Mouse (Mus musculus) lung, embryonic 15.5 days (tissue): Measurements from ENCODE around the gene Epop. TPM values are rescaled to one million over a fixed set of nuclear protein-coding genes. Genes with fewer than 3 reads are reported as not detected.

ENCODE experiments used
- ATAC-seq: fragments of 200-750 bp; cut with Nextera tagmentation; 2 replicates; pipeline ENCODE4 v1.8.0; 2017; ENCODE audit warnings: moderate number of reproducible peaks, borderline replicate concordance; ENCODE audit not compliant: low FRiP score, low TSS enrichment; ENCODE audit errors: extremely low read depth
- H3K27ac ChIP-seq: fragments of 300-500 bp; sonication (generic); 2 replicates; pipeline ENCODE4 v1.5.1; 2015; ENCODE audit warnings: moderate library complexity, mild to moderate bottlenecking, inconsistent platforms
- H3K27me3 ChIP-seq: fragments of 300-500 bp; sonication (generic); 2 replicates; pipeline ENCODE4 v1.6.1; 2015; ENCODE audit warnings: inconsistent platforms
- H3K36me3 ChIP-seq: fragments of 300-500 bp; sonication (generic); 2 replicates; pipeline ENCODE4 v1.6.1; 2015; ENCODE audit warnings: inconsistent platforms
- H3K4me1 ChIP-seq: fragments of 300-500 bp; sonication (generic); 2 replicates; pipeline ENCODE4 v1.6.1; 2015; ENCODE audit warnings: inconsistent platforms
- H3K4me2 ChIP-seq: fragments of 300-500 bp; sonication (generic); 2 replicates; pipeline ENCODE4 v1.6.1; 2015; ENCODE audit warnings: inconsistent platforms, mild to moderate bottlenecking, moderate library complexity
- H3K4me3 ChIP-seq: fragments of 300-500 bp; sonication (generic); 2 replicates; pipeline ENCODE4 v1.5.1; 2015; ENCODE audit warnings: mild to moderate bottlenecking, inconsistent platforms
- H3K9ac ChIP-seq: fragments of 300-500 bp; sonication (generic); 2 replicates; pipeline ENCODE4 v1.6.1; 2015; ENCODE audit warnings: inconsistent platforms
- H3K9me3 ChIP-seq: fragments of 300-500 bp; sonication (generic); 2 replicates; pipeline ENCODE4 v1.6.1; 2016; ENCODE audit warnings: inconsistent platforms
- WGBS: fragments of 180-500 bp; shearing (Covaris S2); methylation state at CpG from one replicate; pipeline ENCODE4 v1.1.7; 2015; 5-methylcytosine and 5-hydroxymethylcytosine counted together
- polyA plus RNA-seq: library from polyadenylated mRNA; unstranded; fragments of >200 nt; fragmentation: Nextera tagmentation; extraction: Ambion mirVana; gene quantifications from 2 replicates; pipeline ENCODE4 v1.2.1, GENCODE M21; 2015

Gene Epop
- polyA plus RNA-seq, 1 experiment from 2014 or later: 4.3 TPM

DNA sequence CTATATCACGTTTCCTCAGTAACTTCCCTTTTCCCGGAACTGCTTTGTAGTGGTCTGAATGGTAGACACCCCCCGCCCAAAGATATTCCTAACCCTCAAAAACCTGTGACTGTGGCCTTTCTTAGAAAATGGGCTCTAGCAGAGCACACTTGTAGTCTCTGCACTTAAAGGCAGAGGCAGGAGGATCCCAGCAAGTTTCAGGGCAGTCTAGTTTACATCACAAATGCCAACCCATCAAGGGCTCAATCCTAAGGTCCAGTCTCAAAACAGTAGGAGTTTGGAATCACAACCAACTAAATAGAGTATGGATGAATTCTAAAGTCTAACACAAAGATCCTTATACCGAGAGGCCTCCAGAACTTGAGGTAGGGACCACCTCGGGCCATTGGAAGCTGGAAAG lies 4.0 kb downstream of the Epop start:
- Histone ChIP-seq H3K27me3 (peaks cover 76% of the 10 kb centered on the region), H3K9me3 (no peaks in the 10 kb centered on the region)

DNA sequence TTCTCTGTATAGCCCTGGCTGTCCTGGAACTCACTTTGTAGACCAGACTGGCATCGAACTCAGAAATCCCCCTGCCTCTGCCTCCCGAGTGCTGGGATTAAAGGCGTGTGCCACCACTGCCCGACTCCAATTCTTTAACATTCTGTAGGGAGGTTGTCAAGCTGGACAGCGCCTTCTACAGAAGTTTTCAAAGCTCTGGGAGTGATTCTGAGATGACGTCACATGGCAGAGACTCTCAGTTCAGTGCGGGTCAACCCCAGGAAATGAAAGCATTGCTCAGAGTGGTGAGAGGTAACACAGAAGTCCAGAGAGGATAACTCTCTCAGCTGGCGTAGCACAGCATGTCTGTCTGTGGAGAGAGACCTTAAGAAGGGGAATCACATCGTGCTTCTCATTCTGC lies 6.3 kb downstream of the Epop start:
- no peak overlapping the region for H3K4me2 ChIP-seq
- peaks cover 58% of the 10 kb centered on the region for H3K27me3 ChIP-seq
- H3K4me1 ChIP-seq: peaks cover 18% of the 10 kb centered on the region
- 59% methylated on average over 9 of the region's 9 CpGs for WGBS
- H3K36me3 ChIP-seq: no peaks in the 10 kb centered on the region
- H3K27ac ChIP-seq: no peak overlapping the region
- no peak for ATAC-seq
- H3K9ac ChIP-seq: no peak overlapping the region
- no peak overlapping the region for H3K4me3 ChIP-seq
- H3K9me3 ChIP-seq: no peaks in the 10 kb centered on the region

More for the DNA sequence above, 4.0 kb downstream of the Epop start:
- Histone ChIP-seq H3K9ac (no peak overlapping the region), H3K4me1 (peaks cover 39% of the 10 kb centered on the region), H3K4me3 (no peak overlapping the region), H3K4me2 (no peak overlapping the region), H3K36me3 (no peaks in the 10 kb centered on the region), H3K27ac (no peak overlapping the region)
- WGBS: 80% methylated on average over 5 of the region's 5 CpGs
- no peak for ATAC-seq

DNA sequence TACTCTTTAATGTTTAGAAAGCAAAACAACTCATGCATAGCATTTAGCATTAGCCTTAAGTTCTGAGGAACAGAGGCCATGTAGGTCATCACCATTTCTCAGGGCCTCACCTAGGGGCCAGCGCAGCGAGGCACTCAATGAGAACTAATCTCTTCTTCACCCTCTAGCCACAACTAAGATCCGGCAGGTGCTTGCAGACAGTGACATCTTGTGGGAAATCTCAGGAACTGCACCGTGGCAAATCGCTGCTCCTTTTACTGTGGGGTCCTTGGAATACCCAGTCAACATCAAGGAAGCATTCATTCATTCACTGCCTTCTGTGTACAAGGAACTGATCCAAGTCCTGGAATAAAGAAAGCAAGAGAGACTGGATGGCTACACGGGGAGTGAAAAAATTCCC lies 7.1 kb downstream of the Epop start:
- Histone ChIP-seq H3K27me3 (peaks cover 57% of the 10 kb centered on the region), H3K4me3 (no peak overlapping the region), H3K27ac (no peak overlapping the region), H3K36me3 (no peaks in the 10 kb centered on the region), H3K4me1 (peaks cover 11% of the 10 kb centered on the region), H3K4me2 (no peak overlapping the region), H3K9me3 (no peaks in the 10 kb centered on the region), H3K9ac (no peak overlapping the region)
- WGBS: 0% methylated on average over 6 of the region's 6 CpGs
- ATAC-seq: no peak

DNA sequence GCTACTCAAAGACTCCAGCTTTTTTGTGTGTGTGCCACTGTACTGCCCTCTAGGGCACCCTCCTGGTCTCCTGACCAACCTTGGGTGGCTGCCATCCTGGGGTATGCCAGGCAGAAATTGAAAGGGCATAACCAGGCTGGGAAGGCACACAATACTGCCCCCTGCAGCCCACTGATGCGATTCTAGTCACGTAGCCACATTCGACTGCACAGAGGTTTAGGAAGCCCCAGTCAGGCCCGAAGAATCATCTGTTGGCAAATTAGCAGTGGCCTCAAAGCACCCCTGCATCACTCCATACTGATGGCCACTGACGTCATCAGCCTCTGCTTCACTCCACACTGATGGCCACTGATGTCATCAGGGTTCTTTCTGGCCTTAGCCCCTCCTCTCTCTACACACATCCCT lies 10.1 kb downstream of the Epop start:
- Histone ChIP-seq H3K9me3 (no peaks in the 10 kb centered on the region), H3K36me3 (no peaks in the 10 kb centered on the region), H3K27me3 (peaks cover 36% of the 10 kb centered on the region), H3K4me2 (no peak overlapping the region), H3K4me3 (no peak overlapping the region), H3K9ac (no peak overlapping the region), H3K27ac (no peak overlapping the region), H3K4me1 (no peaks in the 10 kb centered on the region)
- WGBS: 59% methylated on average over 5 of the region's 5 CpGs
- peak; percentile 52 for ATAC-seq

DNA sequence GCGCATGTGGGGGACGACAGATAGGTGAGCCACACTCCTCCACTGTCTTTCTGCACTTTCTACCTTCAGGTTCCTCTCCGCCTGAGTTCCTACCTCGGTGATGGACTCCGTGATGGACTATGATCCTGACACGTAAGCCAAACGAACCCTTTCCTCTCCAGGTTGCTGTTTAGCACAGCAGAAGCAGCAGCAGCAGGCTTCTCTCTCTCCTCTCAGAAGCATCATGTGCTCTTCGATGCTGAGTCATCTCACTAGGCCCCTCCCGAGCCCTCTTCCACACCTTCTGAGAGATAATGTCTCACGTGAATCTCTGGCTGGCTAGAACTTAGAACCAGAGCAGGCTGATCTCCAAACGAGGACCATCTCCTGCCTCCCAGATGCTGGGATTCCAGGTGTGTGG lies 11.1 kb downstream of the Epop start:
- H3K36me3 ChIP-seq: no peaks in the 10 kb centered on the region
- H3K4me2 ChIP-seq: no peak overlapping the region
- 27% methylated on average over 11 of the region's 11 CpGs for WGBS
- H3K9me3 ChIP-seq: no peaks in the 10 kb centered on the region
- H3K9ac ChIP-seq: no peak overlapping the region
- peaks cover 26% of the 10 kb centered on the region for H3K27me3 ChIP-seq
- no peak overlapping the region for H3K27ac ChIP-seq
- no peak for ATAC-seq
- H3K4me1 ChIP-seq: no peaks in the 10 kb centered on the region
- H3K4me3 ChIP-seq: no peak overlapping the region

DNA sequence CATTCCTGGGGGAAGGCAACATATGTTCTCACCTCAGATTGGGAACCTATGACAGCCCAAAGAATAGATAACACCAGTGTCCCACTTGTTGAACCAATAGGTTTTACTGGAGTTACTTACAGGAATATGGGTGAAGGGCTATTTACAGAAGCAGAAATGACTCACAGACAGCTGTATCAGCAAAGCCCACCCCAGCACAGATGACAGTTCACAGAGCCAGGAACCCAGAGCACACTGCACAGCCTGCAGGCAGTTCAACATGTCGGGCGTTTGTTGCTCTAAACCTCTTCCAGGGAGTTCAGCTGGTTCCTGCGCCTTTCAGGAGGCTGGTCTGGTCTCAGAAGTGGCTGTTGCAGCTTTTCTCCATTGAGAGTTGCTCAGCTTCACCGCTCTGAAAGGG lies 14.2 kb downstream of the Epop start:
- H3K9me3 ChIP-seq: no peaks in the 10 kb centered on the region
- no peak overlapping the region for H3K4me3 ChIP-seq
- H3K27ac ChIP-seq: no peak overlapping the region
- H3K9ac ChIP-seq: no peak overlapping the region
- no peaks in the 10 kb centered on the region for H3K4me1 ChIP-seq
- H3K27me3 ChIP-seq: peaks cover 20% of the 10 kb centered on the region
- ATAC-seq: no peak
- H3K36me3 ChIP-seq: no peaks in the 10 kb centered on the region
- no peak overlapping the region for H3K4me2 ChIP-seq
- 80% methylated on average over 4 of the region's 4 CpGs for WGBS

DNA sequence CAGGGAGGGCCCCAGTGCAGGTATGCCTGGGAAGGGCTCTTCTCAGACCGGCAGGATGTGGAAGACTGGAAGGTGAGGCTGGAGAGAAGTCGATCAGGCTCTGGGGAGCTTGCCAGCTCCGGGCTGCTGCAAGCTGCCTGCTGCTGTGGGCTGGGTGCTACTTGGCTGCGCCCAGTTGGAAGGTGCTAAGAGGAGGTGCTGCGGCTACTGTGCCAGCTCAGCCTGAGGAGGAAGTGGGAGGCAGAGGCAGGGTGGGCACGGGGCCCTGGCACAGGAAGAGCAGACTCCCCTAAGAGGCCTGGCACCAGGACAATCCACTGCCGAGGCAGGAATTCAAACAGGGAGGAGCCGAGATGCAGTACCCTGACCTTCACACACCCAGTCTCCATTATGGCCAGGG lies 18.4 kb downstream of the Epop start:
- H3K4me3 ChIP-seq: no peak overlapping the region
- no peaks in the 10 kb centered on the region for H3K9me3 ChIP-seq
- H3K36me3 ChIP-seq: no peaks in the 10 kb centered on the region
- no peaks in the 10 kb centered on the region for H3K4me1 ChIP-seq
- no peak overlapping the region for H3K9ac ChIP-seq
- no peak overlapping the region for H3K4me2 ChIP-seq
- no peak overlapping the region for H3K27ac ChIP-seq
- H3K27me3 ChIP-seq: peaks cover 10% of the 10 kb centered on the region; the same call in 1 of the 2 replicates
- 54% methylated on average over 8 of the region's 8 CpGs for WGBS
- ATAC-seq: no peak

DNA sequence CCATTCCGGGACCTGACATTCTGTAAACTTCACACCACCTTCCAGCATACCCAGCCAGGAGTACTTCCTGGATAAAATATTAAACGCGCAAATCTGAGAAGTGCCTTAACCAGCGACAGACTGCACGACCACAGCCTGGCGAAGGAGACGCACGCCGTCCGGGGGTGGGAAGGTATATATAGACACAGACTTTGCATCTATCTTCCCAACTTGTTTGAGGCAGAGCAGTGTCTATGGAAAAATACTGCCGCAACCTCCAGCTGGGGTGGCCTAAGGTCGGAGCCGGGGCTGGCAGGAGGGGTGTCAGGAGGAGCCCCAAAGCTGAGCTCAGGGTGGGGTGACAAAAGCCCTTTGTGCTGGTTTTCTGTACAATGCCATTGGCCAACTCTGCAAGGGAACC lies 19.8 kb downstream of the Epop start:
- Histone ChIP-seq H3K4me1 (no peaks in the 10 kb centered on the region), H3K36me3 (no peaks in the 10 kb centered on the region), H3K27me3 (peaks cover 10% of the 10 kb centered on the region; the same call in 1 of the 2 replicates), H3K9me3 (no peaks in the 10 kb centered on the region), H3K4me2 (no peak overlapping the region), H3K27ac (no peak overlapping the region), H3K4me3 (no peak overlapping the region), H3K9ac (no peak overlapping the region)
- WGBS: 66% methylated on average over 13 of the region's 13 CpGs
- no peak for ATAC-seq

DNA sequence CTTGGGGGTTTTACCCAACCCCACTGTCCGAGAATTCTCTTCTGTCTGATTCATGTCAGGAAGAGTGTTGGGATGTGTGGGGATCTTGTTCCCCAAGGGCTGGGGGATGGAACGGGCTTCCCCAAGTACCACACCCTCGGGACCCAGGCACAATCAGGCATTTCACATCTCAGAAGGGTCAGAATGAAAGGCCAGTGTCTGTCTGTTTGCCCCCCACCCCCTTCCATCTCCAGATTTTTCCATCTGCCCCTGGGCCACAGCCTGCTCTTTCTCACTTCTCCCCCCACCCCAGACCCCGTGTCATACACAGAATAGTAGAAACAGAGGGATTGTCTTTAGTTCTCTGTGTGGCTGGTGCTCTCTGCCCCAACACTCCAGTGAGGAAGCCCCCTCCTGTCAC lies 20.6 kb downstream of the Epop start:
- ATAC-seq: no peak
- H3K27ac ChIP-seq: no peak overlapping the region
- H3K4me3 ChIP-seq: no peak overlapping the region
- H3K9ac ChIP-seq: no peak overlapping the region
- H3K9me3 ChIP-seq: no peaks in the 10 kb centered on the region
- WGBS: 67% methylated on average over 4 of the region's 4 CpGs
- no peak overlapping the region for H3K4me2 ChIP-seq
- peaks cover 10% of the 10 kb centered on the region; the same call in 1 of the 2 replicates for H3K27me3 ChIP-seq
- H3K36me3 ChIP-seq: no peaks in the 10 kb centered on the region
- H3K4me1 ChIP-seq: peaks cover 4% of the 10 kb centered on the region; the same call in 1 of the 2 replicates

DNA sequence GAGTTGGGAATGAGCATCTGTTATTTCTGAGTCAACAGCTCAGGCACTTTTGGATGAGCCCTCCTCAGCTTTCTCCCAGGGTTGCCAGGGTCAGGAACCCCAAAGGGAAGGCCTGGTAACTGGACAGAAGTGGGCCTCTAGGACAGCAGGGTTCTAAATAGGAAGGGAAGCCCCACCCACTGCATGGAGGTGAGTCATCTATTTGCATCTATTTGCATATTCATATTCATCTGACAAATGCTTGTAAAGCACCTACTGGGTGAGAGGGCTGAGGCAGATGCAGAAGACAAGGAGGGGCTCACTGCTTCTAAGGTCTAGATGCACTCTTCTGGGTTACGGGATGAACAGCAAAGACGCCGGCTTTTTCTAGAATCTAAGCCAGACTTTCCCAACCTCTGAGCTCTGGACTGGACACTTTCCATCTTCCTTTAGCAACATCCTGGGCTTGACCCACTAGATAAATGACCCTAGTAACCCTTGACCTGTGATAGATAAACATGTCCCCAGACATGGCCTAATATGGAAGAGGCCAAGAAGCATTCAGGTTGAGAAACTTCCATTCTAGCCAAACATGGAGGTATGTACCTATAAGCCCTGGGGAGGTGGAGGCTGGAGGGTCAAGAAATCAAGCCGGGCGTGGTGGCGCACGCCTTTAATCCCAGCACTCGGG lies 22.3 kb downstream of the Epop start:
- Histone ChIP-seq H3K4me2 (no peak overlapping the region), H3K4me1 (peaks cover 7% of the 10 kb centered on the region; the same call in 1 of the 2 replicates), H3K4me3 (no peak overlapping the region), H3K9me3 (no peaks in the 10 kb centered on the region), H3K27me3 (peaks cover 10% of the 10 kb centered on the region; the same call in 1 of the 2 replicates), H3K9ac (no peak overlapping the region), H3K27ac (no peak overlapping the region), H3K36me3 (no peaks in the 10 kb centered on the region)
- 95% methylated on average over 8 of the region's 8 CpGs for WGBS
- ATAC-seq: no peak

DNA sequence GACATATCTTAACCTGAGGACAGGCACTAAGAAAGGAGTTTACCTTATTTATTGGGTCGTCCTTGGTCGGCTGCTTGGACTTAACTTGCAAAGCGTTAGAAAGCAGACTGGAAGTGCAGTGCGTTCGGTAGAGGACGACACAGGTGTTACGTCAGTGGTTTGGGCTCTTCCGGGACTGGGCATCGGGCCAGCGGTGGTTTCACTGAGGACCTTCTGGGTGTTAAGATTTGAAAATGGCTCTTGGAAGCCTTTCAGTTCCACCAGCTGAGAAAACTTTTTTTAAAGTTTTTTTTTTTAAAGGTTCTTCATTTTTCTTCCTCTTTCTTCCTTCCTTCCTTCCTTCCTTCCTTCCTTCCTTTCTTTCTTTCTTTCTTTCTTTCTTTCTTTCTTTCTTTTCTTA lies 25.6 kb downstream of the Epop start:
- ATAC-seq: no peak
- WGBS: 27% methylated on average over 10 of the region's 10 CpGs
- no peak overlapping the region for H3K27ac ChIP-seq

DNA sequence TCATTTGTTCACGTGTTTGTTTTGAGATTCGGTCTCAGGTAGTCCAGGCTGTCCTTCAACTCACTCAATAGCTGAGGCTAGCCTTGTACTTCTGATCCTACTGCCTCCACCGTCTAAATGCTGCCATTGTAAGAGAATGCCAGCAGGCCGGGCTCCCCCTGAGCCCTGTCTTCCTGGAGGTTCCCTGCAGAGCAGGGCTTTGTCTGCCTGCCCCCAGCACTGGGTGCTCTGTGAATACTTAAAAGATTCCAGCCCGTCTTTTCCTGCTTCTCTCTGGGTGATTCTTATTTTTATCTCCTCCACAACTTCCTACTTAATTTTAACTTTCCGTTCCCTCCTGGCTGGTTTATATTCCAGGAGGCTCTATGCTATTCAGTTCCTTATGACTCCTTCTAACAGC lies 27.3 kb downstream of the Epop start:
- Histone ChIP-seq H3K4me2 (no peak overlapping the region), H3K27ac (no peak overlapping the region), H3K9ac (no peak overlapping the region), H3K27me3 (peaks cover 6% of the 10 kb centered on the region; the same call in 1 of the 2 replicates), H3K4me1 (peaks cover 7% of the 10 kb centered on the region; the same call in 1 of the 2 replicates), H3K9me3 (no peaks in the 10 kb centered on the region), H3K36me3 (no peaks in the 10 kb centered on the region), H3K4me3 (no peak overlapping the region)
- ATAC-seq: no peak
- 26% methylated on average over 6 of the region's 6 CpGs for WGBS

More for the DNA sequence above, 25.6 kb downstream of the Epop start:
- Histone ChIP-seq H3K4me3 (no peak overlapping the region), H3K27me3 (peaks cover 6% of the 10 kb centered on the region; the same call in 1 of the 2 replicates), H3K9me3 (no peaks in the 10 kb centered on the region), H3K36me3 (no peaks in the 10 kb centered on the region), H3K9ac (no peak overlapping the region), H3K4me2 (peak overlapping the region; percentile 32; the same call in 1 of the 2 replicates), H3K4me1 (peaks cover 7% of the 10 kb centered on the region; the same call in 1 of the 2 replicates)
